ENCODE assay signal across 8 mouse cellular contexts in genomic region chr1:92195360-92196149, GRCm38 (mm10). TPM values are rescaled to one million over a fixed set of nuclear protein-coding genes. Genes with fewer than 3 reads are reported as not detected.
DNase-seq lines count a peak whose midpoint lies in the region; ATAC-seq and TF ChIP-seq lines count a peak whose summit lies in the region.

Hdac4 (minus strand) TSS chr1:92195699.

- H3K9ac ChIP-seq in limb, embryonic 13.5 days: no peak within 1 kb of the TSS

- H3K4me3 ChIP-seq in hindbrain, embryonic 10.5 days: no peak within 1 kb of the TSS
- no peak within 1 kb of the TSS for H3K4me3 ChIP-seq in limb, embryonic 13.5 days
- H3K4me3 ChIP-seq in small intestine, adult 2 months (ENCODE audit: low read depth, low read length): no peak within 1 kb of the TSS

- H3K4me1 ChIP-seq in hindbrain, embryonic 10.5 days (replicated peaks): peaks cover 3% of the 10 kb centered on the region; the same call in 1 of the 2 replicates
- peaks cover 3% of the 10 kb centered on the region; the same call in 1 of the 2 replicates for H3K4me1 ChIP-seq in limb, embryonic 13.5 days
- peaks cover 4% of the 10 kb centered on the region; the same call in 1 of the 2 replicates for H3K4me1 ChIP-seq in small intestine, adult 2 months (ENCODE audit: control insufficient read depth, insufficient read depth, insufficient read length, low read length)

- no peak for TF ChIP-seq CTCF in small intestine, adult 2 months (IDR thresholded peaks at IDR 0.05; ENCODE audit: extremely low read depth, insufficient read length, insufficient replicate concordance, low read depth, low read length)

- no peak for TF ChIP-seq POLR2A in small intestine, adult 2 months (IDR thresholded peaks at IDR 0.05; ENCODE audit: low read depth, low read length)

- H3K36me3 ChIP-seq in hindbrain, embryonic 10.5 days: no peaks in the 10 kb centered on the region
- no peaks in the 10 kb centered on the region for H3K36me3 ChIP-seq in limb, embryonic 13.5 days
- no peaks in the 10 kb centered on the region for H3K36me3 ChIP-seq in small intestine, adult 2 months (ENCODE audit: control insufficient read depth, insufficient read depth, low read length)

- no peaks in the 10 kb centered on the region for H3K27me3 ChIP-seq in hindbrain, embryonic 10.5 days (ENCODE audit: insufficient read depth, poor library complexity, severe bottlenecking)
- H3K27me3 ChIP-seq in limb, embryonic 13.5 days: no peaks in the 10 kb centered on the region
- H3K27me3 ChIP-seq in small intestine, adult 2 months (ENCODE audit: control insufficient read depth, insufficient read depth, low read length): no peaks in the 10 kb centered on the region

- no peak within 1 kb of the TSS for H3K27ac ChIP-seq in hindbrain, embryonic 10.5 days
- no peak within 1 kb of the TSS for H3K27ac ChIP-seq in limb, embryonic 13.5 days
- no peak within 1 kb of the TSS for H3K27ac ChIP-seq in small intestine, adult 2 months (ENCODE audit: insufficient read depth, low read depth, low read length)

- H3K9me3 ChIP-seq in hindbrain, embryonic 10.5 days: no peaks in the 10 kb centered on the region
- H3K9me3 ChIP-seq in limb, embryonic 13.5 days: no peaks in the 10 kb centered on the region

- no peak for ATAC-seq in limb, embryonic 13.5 days (ENCODE audit: low FRiP score, low read depth)

- H3K4me2 ChIP-seq in limb, embryonic 13.5 days (replicated peaks): no peak within 1 kb of the TSS

- peak; percentile 47 for DNase-seq in urinary bladder, postnatal 14 days (ENCODE audit: low spot score)
- no peak for DNase-seq in urinary bladder, postnatal 10 days (ENCODE audit: low spot score)
- DNase-seq in cerebellum, adult 11-12 months: peak; percentile 86
- peak; percentile 52 to 74 for DNase-seq in frontal cortex, postnatal 36 days (ENCODE audit: low spot score in 2 of 2)
- DNase-seq in hindbrain, embryonic 10.5 days (ENCODE audit: low spot score): no peak
- DNase-seq in spleen, postnatal 10 days (ENCODE audit: low spot score in 2 of 2): no peak

- 79% methylated on average over 13 of the region's 13 CpGs for WGBS in hindbrain, embryonic 10.5 days
- 67% methylated on average over 13 of the region's 13 CpGs for WGBS in limb, embryonic 13.5 days
- 63% methylated on average over 13 of the region's 13 CpGs for WGBS in small intestine, adult 2 months

RNA-seq across cellular contexts. Expression of gene Hdac4, which starts in this region (rescaled TPM):
- polyA plus RNA-seq in hindbrain, embryonic 10.5 days (2016; fragmentation: Nextera tagmentation; extraction: Ambion mirVana): 20.8 TPM in 2 replicates
- polyA plus RNA-seq in limb, embryonic 13.5 days (2015; fragmentation: Nextera tagmentation; extraction: Ambion mirVana): 24.6 and 28.0 TPM in 2 replicates
- polyA plus RNA-seq in small intestine, adult 2 months (2012; rRNA removed): 8.4 and 21.0 TPM in 2 replicates

Comparison
In these comparisons a context has a peak if more than half of its experiments do, and no peak if none do; other contexts are left out.
1. DNase-seq: peak in urinary bladder, postnatal 14 days (single experiment), cerebellum, adult 11-12 months (single experiment) and frontal cortex, postnatal 36 days (2 of 2); none in urinary bladder, postnatal 10 days (single experiment), hindbrain, embryonic 10.5 days (single experiment) and spleen, postnatal 10 days (0 of 2).